23 mouse cellular contexts compared by ENCODE assay signal in genomic region chr2:6523924-6524300, GRCm38 (mm10).
DNase-seq lines count a peak whose midpoint lies in the region; ATAC-seq and TF ChIP-seq lines count a peak whose summit lies in the region.
"Had no signal": no experiment of that assay in that cellular context is flagged by ENCODE, and none has a peak within 500 bp of the region (broad histone marks: within the 10 kb centered on the region; RNA-seq: fewer than 3 reads in every experiment).

No protein-coding gene starts in this region.

- TF ChIP-seq CTCF in left cerebral cortex, adult 2 months (IDR thresholded peaks at IDR 0.05) = no peak

- peak; percentile 92 for ATAC-seq in frontal cortex, adult (ENCODE audit: low TSS enrichment)
- ATAC-seq: hindbrain, embryonic 16.5 days; liver, embryonic 12.5 days had no signal

- H3K27ac ChIP-seq in left cerebral cortex, adult 2 months = peak overlapping the region; percentile 78
- H3K27ac ChIP-seq: embryonic facial prominence, embryonic 13.5 days; gastrocnemius, adult 2 months; liver, embryonic 12.5 days; lung, embryonic 15.5 days; neural tube, embryonic 15.5 days had no signal

- no peak for DNase-seq in frontal cortex, postnatal 25 days (ENCODE audit: low spot score in 2 of 2)
- DNase-seq in left cerebral cortex, adult 2 months (ENCODE audit: extremely low spot score in 1 of 2, low spot score in 2 of 2) = peak in 1 of 2 experiments; percentile 40
- DNase-seq in left cerebral cortex, postnatal 14 days (ENCODE audit: low spot score in 2 of 2) = no peak
- DNase-seq in right cerebral cortex, postnatal 25 days = peak; percentile 63
- no peak for DNase-seq in right cerebral cortex, postnatal 14 days
- peak; percentile 30 for DNase-seq in testis, postnatal 10 days (ENCODE audit: low spot score)
- DNase-seq in kidney, postnatal 4 days = no peak
- DNase-seq: adrenal gland, postnatal 10 days; B cell, adult 2 months; cerebellum, adult 18-20 months; gastrocnemius, adult 2 months; heart, adult 18-20 months; heart, postnatal 10 days; kidney, adult 11 months; kidney, postnatal 10 days; thymus, postnatal 14 days had no signal

- no peak overlapping the region for H3K4me3 ChIP-seq in left cerebral cortex, adult 2 months
- H3K4me3 ChIP-seq: embryonic facial prominence, embryonic 13.5 days; gastrocnemius, adult 2 months; liver, embryonic 12.5 days; lung, embryonic 15.5 days; myocyte; neural tube, embryonic 15.5 days had no signal

- intact Hi-C loops in left cerebral cortex, adult 2 months (cut with DNase I) = no loop called here
- intact Hi-C loops in left cerebral cortex, postnatal 14 days (cut with DNase I) = no loop called here

Comparison
In these comparisons a context has a peak if more than half of its experiments do, and no peak if none do; other contexts are left out.
1. DNase-seq: peak in right cerebral cortex, postnatal 25 days (single experiment) and testis, postnatal 10 days (single experiment); none in frontal cortex, postnatal 25 days (0 of 2), left cerebral cortex, postnatal 14 days (0 of 2), right cerebral cortex, postnatal 14 days (single experiment) and kidney, postnatal 4 days (0 of 2).